Mouse (Mus musculus) stomach, postnatal 0 days (tissue): Measurements from ENCODE around the gene Itgax. TPM values are rescaled to one million over a fixed set of nuclear protein-coding genes. Genes with fewer than 3 reads are reported as not detected.
A peak's percentile ranks its signal among the peaks of the same experiment; 100 is the strongest.

Experiments
- ATAC-seq: fragments of 200-750 bp; cut with Nextera tagmentation; 2 replicates; pipeline ENCODE4 v1.8.0; 2017; ENCODE audit not compliant: low FRiP score, low TSS enrichment
- DNase-seq: peaks from one replicate; pipeline ENCODE4 v3.0.0-alpha.2; 2016; ENCODE audit warnings: low spot score
- H3K27ac ChIP-seq: fragments of 300-500 bp; sonication (generic); replicated peaks from 2 replicates; pipeline ENCODE4 v1.5.1; 2014; ENCODE audit warnings: mild to moderate bottlenecking, control low read depth
- H3K27me3 ChIP-seq: fragments of 300-500 bp; sonication (generic); 2 replicates; pipeline ENCODE4 v1.6.1; 2014; ENCODE audit warnings: low read length; ENCODE audit not compliant: control insufficient read depth, insufficient read depth
- H3K36me3 ChIP-seq: fragments of 300-500 bp; sonication (generic); 2 replicates; pipeline ENCODE4 v1.6.1; 2014; ENCODE audit warnings: low read length, mixed read lengths; ENCODE audit not compliant: control insufficient read depth, insufficient read depth
- H3K4me1 ChIP-seq: fragments of 300-500 bp; sonication (generic); replicated peaks from 2 replicates; pipeline ENCODE4 v1.6.1; 2014; ENCODE audit warnings: antibody characterized with exemption; ENCODE audit not compliant: control insufficient read depth, insufficient read depth
- H3K4me2 ChIP-seq: fragments of 300-500 bp; sonication (generic); replicated peaks from 2 replicates; pipeline ENCODE4 v1.6.1; 2014; ENCODE audit warnings: low read depth, mild to moderate bottlenecking, control low read depth, moderate library complexity
- H3K4me3 ChIP-seq: fragments of 300-500 bp; sonication (generic); 2 replicates; pipeline ENCODE4 v1.5.1; 2014; ENCODE audit warnings: low read depth, low read length, control low read depth
- H3K9ac ChIP-seq: fragments of 300-500 bp; sonication (generic); 2 replicates; pipeline ENCODE4 v1.6.1; 2014; ENCODE audit warnings: mild to moderate bottlenecking, low read length, control low read depth, mixed read lengths
- H3K9me3 ChIP-seq: fragments of 300-500 bp; sonication (generic); 2 replicates; pipeline ENCODE4 v1.6.1; 2016; ENCODE audit warnings: low read length; ENCODE audit not compliant: control insufficient read depth
- CTCF ChIP-seq: IDR thresholded peaks from 2 replicates; pipeline ENCODE4 v1.5.1; 2016; ENCODE audit warnings: antibody characterized with exemption, low read depth, mild to moderate bottlenecking, moderate library complexity
- EP300 ChIP-seq: optimal IDR thresholded peaks from 2 replicates; pipeline ENCODE3; 2016; ENCODE audit warnings: antibody characterized with exemption
- WGBS: fragments of 180-500 bp; shearing (Covaris S2); extraction: QIAGEN DNeasy Blood & Tissue Kit; methylation state at CpG from one replicate; pipeline ENCODE4 v1.1.7; 2014; 5-methylcytosine and 5-hydroxymethylcytosine counted together
- polyA plus RNA-seq: library from polyadenylated mRNA; unstranded; fragments of >200 nt; fragmentation: Nextera tagmentation; extraction: Ambion mirVana; gene quantifications from 2 replicates; pipeline ENCODE4 v1.2.1, GENCODE M21; 2015

The Itgax gene
- polyA plus RNA-seq, result 0.19 and 0.22 TPM in 2 replicates

DNA sequence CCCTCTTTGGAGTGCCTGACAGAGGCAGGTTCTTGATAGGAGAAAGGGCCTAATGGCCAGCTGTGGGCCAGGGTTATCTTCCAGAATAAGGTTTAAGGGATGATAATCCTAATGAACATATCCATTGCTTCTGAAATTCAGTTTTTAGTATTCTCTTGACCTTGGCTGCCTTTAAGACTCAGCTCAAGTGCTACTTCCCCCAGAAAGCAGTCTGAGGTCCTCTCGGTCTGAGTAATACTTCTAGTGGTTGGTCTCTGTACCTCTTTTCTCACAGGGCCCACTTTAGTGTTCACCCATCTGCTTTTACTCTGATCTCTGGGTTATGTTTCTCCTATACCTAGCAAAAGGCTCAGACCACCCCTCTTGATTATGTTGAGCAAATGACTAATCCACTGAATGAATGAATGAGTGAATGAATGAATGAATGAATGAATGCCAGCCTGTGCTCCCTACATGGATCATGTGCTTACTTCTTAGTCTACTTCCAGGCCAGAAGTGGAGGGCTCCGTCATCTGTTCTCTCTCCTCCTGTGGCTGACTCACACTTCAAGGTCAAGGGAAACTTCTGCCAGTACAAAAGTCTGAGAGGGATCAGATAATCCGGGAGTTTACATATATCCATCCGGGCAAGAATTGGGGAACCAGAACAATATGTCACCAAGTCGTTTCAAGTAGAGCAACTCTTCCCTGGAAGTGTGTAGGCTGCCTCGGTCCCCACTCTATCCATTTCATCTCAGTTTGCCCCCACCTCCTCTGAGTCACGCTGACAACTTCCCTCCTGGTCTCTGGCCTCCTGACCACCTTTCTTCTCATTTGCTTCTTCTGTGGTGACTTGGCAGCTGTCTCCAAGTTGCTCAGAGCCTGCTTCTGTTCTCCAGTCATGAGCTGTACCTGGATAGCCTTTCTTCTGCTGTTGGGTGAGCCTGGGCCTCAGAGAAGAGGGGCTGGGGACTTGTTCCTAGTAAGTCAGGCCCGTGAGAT lies at the start of gene Itgax:
TSS of gene Itgax (plus strand) at position 807 of the 980 bp plus-strand sequence.
- 55% methylated on average over 8 of the region's 8 CpGs for WGBS
- no peaks in the 10 kb centered on the region for H3K9me3 ChIP-seq
- H3K4me3 ChIP-seq, result no peak within 1 kb of the TSS
- DNase-seq, result no peak
- H3K27ac ChIP-seq, result no peak within 1 kb of the TSS
- no peak for ATAC-seq
- no peaks in the 10 kb centered on the region for H3K27me3 ChIP-seq
- TF ChIP-seq CTCF, result no peak
- TF ChIP-seq EP300, result no peak
- H3K36me3 ChIP-seq, result no peaks in the 10 kb centered on the region
- no peak within 1 kb of the TSS for H3K9ac ChIP-seq
- H3K4me1 ChIP-seq, result no peaks in the 10 kb centered on the region
- H3K4me2 ChIP-seq, result no peak within 1 kb of the TSS

DNA sequence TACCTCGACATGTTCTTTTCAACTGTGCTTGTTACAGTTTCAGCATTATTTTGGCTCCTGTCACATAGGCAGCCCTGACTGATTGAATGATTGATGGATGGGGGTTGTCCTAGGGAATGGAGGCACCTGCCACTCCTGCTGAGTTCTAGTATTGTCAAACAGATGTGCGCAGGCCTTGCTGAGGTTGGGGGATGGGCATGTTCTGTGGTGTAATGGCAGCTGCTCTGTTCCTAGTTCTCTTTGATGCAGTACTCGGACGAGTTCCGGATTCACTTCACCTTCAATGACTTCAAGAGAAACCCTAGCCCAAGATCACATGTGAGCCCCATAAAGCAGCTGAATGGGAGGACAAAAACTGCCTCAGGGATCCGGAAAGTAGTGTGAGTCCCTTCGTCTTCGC lies 49.3 kb upstream of the Itgax start:
- ATAC-seq (no peak), DNase-seq (peak; percentile 10)
- H3K36me3 ChIP-seq, result no peaks in the 10 kb centered on the region
- no peak overlapping the region for H3K27ac ChIP-seq
- H3K4me3 ChIP-seq, result no peak overlapping the region
- TF ChIP-seq EP300 (no peak), CTCF (no peak)
- H3K4me2 ChIP-seq, result no peak overlapping the region
- H3K27me3 ChIP-seq, result no peaks in the 10 kb centered on the region
- H3K4me1 ChIP-seq, result no peaks in the 10 kb centered on the region
- no peaks in the 10 kb centered on the region for H3K9me3 ChIP-seq
- H3K9ac ChIP-seq, result no peak overlapping the region
- 76% methylated on average over 8 of the region's 8 CpGs for WGBS

DNA sequence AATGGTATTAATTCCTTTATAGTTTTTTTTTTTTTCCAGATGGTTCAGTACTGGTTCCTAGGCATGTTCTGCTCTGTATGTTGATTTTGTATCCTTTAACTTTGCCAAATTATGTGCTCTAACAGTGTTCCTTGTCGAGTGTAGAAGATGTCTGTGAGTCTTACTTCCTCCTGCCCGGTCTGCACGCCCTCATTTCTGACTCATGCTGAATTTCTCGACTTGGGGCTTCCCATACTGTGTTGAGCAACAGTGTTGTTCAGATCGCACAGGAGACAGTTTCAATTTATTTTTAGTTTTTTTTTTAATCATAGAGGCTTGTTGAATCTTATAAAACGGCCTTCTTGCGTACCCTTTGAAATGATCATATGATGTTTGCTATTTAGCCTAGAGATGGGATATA lies 40.2 kb upstream of the Itgax start:
- no peaks in the 10 kb centered on the region for H3K9me3 ChIP-seq
- no peaks in the 10 kb centered on the region for H3K4me1 ChIP-seq
- no peak overlapping the region for H3K4me2 ChIP-seq
- H3K27ac ChIP-seq, result no peak overlapping the region
- H3K9ac ChIP-seq, result no peak overlapping the region
- ATAC-seq (no peak), DNase-seq (no peak)
- TF ChIP-seq EP300 (no peak), CTCF (no peak)
- H3K27me3 ChIP-seq, result no peaks in the 10 kb centered on the region
- 62% methylated on average over 7 of the region's 7 CpGs for WGBS
- H3K4me3 ChIP-seq, result no peak overlapping the region
- no peaks in the 10 kb centered on the region for H3K36me3 ChIP-seq

DNA sequence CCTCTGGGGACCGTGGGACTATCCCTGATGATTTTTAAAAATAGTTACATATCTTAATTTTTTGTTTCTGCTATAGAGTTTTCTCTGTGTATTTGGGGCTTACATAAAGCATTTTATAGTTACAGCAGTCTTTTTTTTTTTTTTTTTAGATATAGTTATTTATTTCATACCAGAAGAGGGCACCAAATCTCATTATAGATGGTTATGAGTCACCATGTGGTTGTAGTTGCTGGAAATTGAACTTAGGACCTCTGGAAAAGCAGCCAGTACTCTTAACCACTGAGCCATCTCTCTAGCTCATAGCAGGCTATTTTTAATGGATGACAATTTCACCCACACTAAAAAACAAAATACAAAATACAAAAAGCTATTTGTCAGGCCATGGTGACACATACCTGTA lies 31.2 kb upstream of the Itgax start:
- DNase-seq (no peak), ATAC-seq (no peak)
- Histone ChIP-seq H3K27ac (no peak overlapping the region), H3K4me2 (no peak overlapping the region), H3K4me1 (no peaks in the 10 kb centered on the region), H3K4me3 (no peak overlapping the region), H3K9me3 (no peaks in the 10 kb centered on the region), H3K36me3 (no peaks in the 10 kb centered on the region), H3K27me3 (no peaks in the 10 kb centered on the region), H3K9ac (no peak overlapping the region)
- WGBS, result 76% methylated on average over 1 of the region's 1 CpGs
- peak; percentile 45 for TF ChIP-seq CTCF
- TF ChIP-seq EP300, result no peak

DNA sequence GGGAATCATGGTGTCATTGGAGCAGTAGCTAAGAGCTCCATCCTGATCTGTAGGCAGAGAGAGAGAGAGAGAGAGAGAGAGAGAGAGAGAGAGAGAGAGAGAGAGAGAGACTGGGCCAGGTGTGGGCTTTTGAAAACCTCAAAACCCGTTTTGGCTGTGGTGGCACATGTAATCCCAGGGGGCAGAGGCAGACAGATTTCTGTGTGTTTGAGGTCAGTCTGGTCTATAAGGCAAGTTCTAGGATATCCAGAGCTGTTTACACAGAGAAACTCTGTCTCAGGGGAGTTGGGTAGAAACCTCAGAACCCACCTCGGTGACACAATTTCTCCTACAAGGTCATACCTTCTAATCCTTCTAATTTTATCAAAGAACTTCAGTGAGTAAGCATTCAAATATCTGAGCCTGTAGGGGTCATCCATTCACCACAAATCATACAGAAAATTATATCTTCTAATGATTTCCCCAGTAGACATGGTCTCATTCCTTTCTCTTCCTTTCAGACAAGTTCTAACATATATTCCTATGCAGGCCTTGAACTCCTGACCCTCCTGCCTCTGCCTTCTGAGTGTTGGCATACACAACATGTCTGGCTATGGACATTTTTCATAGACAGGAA lies 28.5 kb upstream of the Itgax start:
- H3K27me3 ChIP-seq, result no peaks in the 10 kb centered on the region
- no peaks in the 10 kb centered on the region for H3K4me1 ChIP-seq
- no peak overlapping the region for H3K9ac ChIP-seq
- 70% methylated on average over 2 of the region's 2 CpGs for WGBS
- ATAC-seq, result no peak
- no peaks in the 10 kb centered on the region for H3K36me3 ChIP-seq
- no peak overlapping the region for H3K27ac ChIP-seq
- no peak overlapping the region for H3K4me2 ChIP-seq
- DNase-seq, result no peak
- TF ChIP-seq CTCF (peak; percentile 17; the same call in 1 of the 2 replicates), EP300 (no peak)
- no peaks in the 10 kb centered on the region for H3K9me3 ChIP-seq
- H3K4me3 ChIP-seq, result no peak overlapping the region

DNA sequence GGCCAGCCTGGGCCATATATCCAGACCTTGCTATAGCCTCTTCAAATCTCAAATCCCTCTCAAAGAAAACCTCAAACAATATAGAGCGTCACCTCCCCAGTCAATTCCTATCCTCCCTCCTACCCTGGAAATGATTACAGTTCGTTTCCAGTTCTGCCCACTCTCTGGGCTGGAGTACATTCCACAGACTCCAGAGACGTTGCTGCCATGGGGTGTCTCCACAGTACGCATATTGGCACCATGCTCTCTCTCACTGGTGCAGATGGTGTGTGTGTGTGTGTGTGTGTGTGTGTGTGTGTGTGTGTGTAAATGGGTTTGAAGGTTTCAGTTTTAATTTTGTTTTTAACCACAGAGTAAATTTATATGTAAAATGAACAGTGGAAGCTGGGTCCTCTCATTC lies 24.1 kb upstream of the Itgax start:
- DNase-seq, result no peak
- TF ChIP-seq CTCF, result 0 out of 2 replicates have a peak, but pooled peaks have one; percentile 12
- no peak for TF ChIP-seq EP300
- no peaks in the 10 kb centered on the region for H3K27me3 ChIP-seq
- no peaks in the 10 kb centered on the region for H3K36me3 ChIP-seq
- H3K4me3 ChIP-seq, result no peak overlapping the region
- H3K9me3 ChIP-seq, result no peaks in the 10 kb centered on the region
- H3K4me1 ChIP-seq, result no peaks in the 10 kb centered on the region
- ATAC-seq, result no peak
- 41% methylated on average over 4 of the region's 4 CpGs for WGBS
- H3K9ac ChIP-seq, result no peak overlapping the region
- no peak overlapping the region for H3K27ac ChIP-seq
- H3K4me2 ChIP-seq, result no peak overlapping the region
